Mouse (Mus musculus): ENCODE measurements around the gene Topors.

DNA sequence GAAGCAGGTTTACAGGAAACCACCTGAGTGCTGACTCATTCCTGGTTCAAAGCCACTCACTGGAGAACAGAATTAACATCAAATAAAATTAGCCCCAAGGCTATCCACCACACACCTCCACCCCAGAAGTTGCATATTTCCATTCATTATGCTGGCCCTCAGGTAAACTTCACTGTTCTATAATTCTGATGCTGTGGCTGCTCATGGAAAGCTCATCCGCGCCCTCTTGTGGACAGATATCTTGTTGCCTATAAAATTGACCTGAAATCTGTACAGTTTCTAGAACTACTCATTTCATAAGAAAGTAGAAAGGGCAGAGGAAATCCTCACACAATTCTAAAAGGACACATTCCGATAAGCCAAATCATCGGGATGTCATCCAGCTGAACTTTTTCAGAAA, 15.9 kb upstream of the Topors start:
- TF ChIP-seq CTCF (IDR thresholded peaks at IDR 0.05; ENCODE audit: extremely low read depth, insufficient read length, insufficient replicate concordance, low read depth, low read length): no peak
- no peak for TF ChIP-seq POLR2A (IDR thresholded peaks at IDR 0.05; ENCODE audit: low read depth, low read length)
